Mouse (Mus musculus) kidney, postnatal 0 days (tissue): ENCODE data around the gene Mthfd1. TPM values are rescaled to one million over a fixed set of nuclear protein-coding genes. Genes with fewer than 3 reads are reported as not detected.
A peak's percentile ranks its signal among the peaks of the same experiment; 100 is the strongest.

Experiments
- ATAC-seq: fragments of 200-750 bp; cut with Nextera tagmentation; replicated peaks from 2 replicates; pipeline ENCODE4 v1.8.0; 2017; ENCODE audit warnings: low read depth, moderate number of reproducible peaks, moderate TSS enrichment, moderate library complexity; ENCODE audit not compliant: low FRiP score
- DNase-seq: peaks from one replicate; pipeline ENCODE4 v3.0.0-alpha.2; 2016; ENCODE audit warnings: low spot score
- H3K27ac ChIP-seq: fragments of 300-500 bp; sonication (generic); 2 replicates; pipeline ENCODE4 v1.5.1; 2014; ENCODE audit warnings: mild to moderate bottlenecking
- H3K27me3 ChIP-seq: fragments of 300-500 bp; sonication (generic); 2 replicates; pipeline ENCODE4 v1.6.1; 2014; ENCODE audit warnings: low read length, mixed read lengths; ENCODE audit not compliant: insufficient read depth
- H3K36me3 ChIP-seq: fragments of 300-500 bp; sonication (generic); 2 replicates; pipeline ENCODE4 v1.6.1; 2014; ENCODE audit warnings: low read length, mixed read lengths; ENCODE audit not compliant: insufficient read depth
- H3K4me1 ChIP-seq: fragments of 300-500 bp; sonication (generic); replicated peaks from 2 replicates; pipeline ENCODE4 v1.6.1; 2014; ENCODE audit warnings: antibody characterized with exemption, low read length, mixed read lengths; ENCODE audit not compliant: insufficient read depth
- H3K4me2 ChIP-seq: fragments of 300-500 bp; sonication (generic); 2 replicates; pipeline ENCODE4 v1.6.1; 2014; ENCODE audit warnings: mild to moderate bottlenecking, low read length, moderate library complexity, mixed read lengths
- H3K4me3 ChIP-seq: fragments of 300-500 bp; sonication (generic); replicated peaks from 2 replicates; pipeline ENCODE4 v1.5.1; 2014; ENCODE audit warnings: low read depth, low read length
- H3K9ac ChIP-seq: fragments of 300-500 bp; sonication (generic); 2 replicates; pipeline ENCODE4 v1.6.1; 2014; ENCODE audit warnings: low read depth, low read length
- H3K9me3 ChIP-seq: fragments of 300-500 bp; sonication (generic); replicated peaks from 2 replicates; pipeline ENCODE4 v1.6.1; 2016; ENCODE audit warnings: low read length, inconsistent platforms, mixed read lengths
- CTCF ChIP-seq: IDR thresholded peaks from 2 replicates; pipeline ENCODE4 v1.5.1; 2016; ENCODE audit warnings: antibody characterized with exemption, low read depth, mild to moderate bottlenecking, moderate library complexity
- WGBS: fragments of 180-500 bp; shearing (Covaris S2); extraction: QIAGEN DNeasy Blood & Tissue Kit; methylation state at CpG from one replicate; pipeline ENCODE4 v1.1.7; 2014; 5-methylcytosine and 5-hydroxymethylcytosine counted together
- polyA plus RNA-seq: library from polyadenylated mRNA; unstranded; fragments of >200 nt; fragmentation: Nextera tagmentation; extraction: Ambion mirVana; gene quantifications from 2 replicates; pipeline ENCODE4 v1.2.1, GENCODE M21; 2015

Gene Mthfd1
- polyA plus RNA-seq, 1 experiment from 2014 or later: 94.0 TPM

GRCm38 (mm10) chr12:76345759-76346455 is 90.8 kb downstream of the Mthfd1 start:
- H3K4me2 ChIP-seq: no peak overlapping the region
- no peaks in the 10 kb centered on the region for H3K4me1 ChIP-seq
- ATAC-seq (no peak), DNase-seq (peak; percentile 57)
- H3K4me3 ChIP-seq: no peak overlapping the region
- no peaks in the 10 kb centered on the region for H3K27me3 ChIP-seq
- no peak overlapping the region for H3K27ac ChIP-seq
- 0 out of 2 replicates have a peak, but pooled peaks cover 4% of the 10 kb centered on the region for H3K36me3 ChIP-seq
- 74% methylated on average over 6 of the region's 6 CpGs for WGBS
- no peak overlapping the region for H3K9ac ChIP-seq
- no peaks in the 10 kb centered on the region for H3K9me3 ChIP-seq
- TF ChIP-seq CTCF: peak; percentile 59; the same call in 1 of the 2 replicates

GRCm38 (mm10) chr12:76349680-76350220 is 94.7 kb downstream of the Mthfd1 start:
- no peak overlapping the region for H3K9ac ChIP-seq
- H3K27ac ChIP-seq: no peak overlapping the region
- H3K4me3 ChIP-seq: no peak overlapping the region
- no peaks in the 10 kb centered on the region for H3K9me3 ChIP-seq
- WGBS: 43% methylated on average over 8 of the region's 8 CpGs
- ATAC-seq (0 out of 2 replicates have a peak, but pooled peaks have one; percentile 43), DNase-seq (peak; percentile 61)
- no peak for TF ChIP-seq CTCF
- H3K4me1 ChIP-seq: no peaks in the 10 kb centered on the region
- H3K27me3 ChIP-seq: no peaks in the 10 kb centered on the region
- 0 out of 2 replicates have a peak, but pooled peaks cover 4% of the 10 kb centered on the region for H3K36me3 ChIP-seq
- H3K4me2 ChIP-seq: no peak overlapping the region

- no peak overlapping the region for H3K9ac ChIP-seq
- no peaks in the 10 kb centered on the region for H3K9me3 ChIP-seq
- no peaks in the 10 kb centered on the region for H3K36me3 ChIP-seq
- H3K4me1 ChIP-seq: no peaks in the 10 kb centered on the region
- H3K4me2 ChIP-seq: no peak overlapping the region
- H3K27me3 ChIP-seq: no peaks in the 10 kb centered on the region
- no peak overlapping the region for H3K27ac ChIP-seq
- H3K4me3 ChIP-seq: no peak overlapping the region
- no peak for DNase-seq
- no peak for ATAC-seq
- 64% methylated on average over 1 of the region's 1 CpGs for WGBS
- TF ChIP-seq CTCF: no peak
Measured at GRCm38 (mm10) chr12:76360868-76361267, 105.8 kb downstream of the Mthfd1 start.

GRCm38 (mm10) chr12:76361405-76362302 is 106.6 kb downstream of the Mthfd1 start:
- no peak for ATAC-seq
- DNase-seq: peak; percentile 53
- H3K4me3 ChIP-seq: no peak overlapping the region
- H3K9ac ChIP-seq: no peak overlapping the region
- no peak overlapping the region for H3K4me2 ChIP-seq
- no peaks in the 10 kb centered on the region for H3K9me3 ChIP-seq
- no peaks in the 10 kb centered on the region for H3K4me1 ChIP-seq
- 45% methylated on average over 9 of the region's 9 CpGs for WGBS
- no peaks in the 10 kb centered on the region for H3K36me3 ChIP-seq
- no peaks in the 10 kb centered on the region for H3K27me3 ChIP-seq
- no peak overlapping the region for H3K27ac ChIP-seq
- TF ChIP-seq CTCF: no peak

GRCm38 (mm10) chr12:76362303-76362676 is 107.2 kb downstream of the Mthfd1 start:
- Histone ChIP-seq H3K36me3 (no peaks in the 10 kb centered on the region), H3K9ac (no peak overlapping the region), H3K4me1 (peaks cover 4% of the 10 kb centered on the region; the same call in 1 of the 2 replicates), H3K9me3 (no peaks in the 10 kb centered on the region), H3K27ac (no peak overlapping the region), H3K4me2 (no peak overlapping the region), H3K27me3 (no peaks in the 10 kb centered on the region), H3K4me3 (no peak overlapping the region)
- no peak for ATAC-seq
- no peak for DNase-seq
- 80% methylated on average over 9 of the region's 9 CpGs for WGBS
- TF ChIP-seq CTCF: no peak

GRCm38 (mm10) chr12:76366276-76366675 is 111.2 kb downstream of the Mthfd1 start:
- DNase-seq: no peak
- no peak overlapping the region for H3K4me2 ChIP-seq
- no peaks in the 10 kb centered on the region for H3K9me3 ChIP-seq
- WGBS: 74% methylated on average over 3 of the region's 3 CpGs
- ATAC-seq: no peak
- no peak overlapping the region for H3K9ac ChIP-seq
- H3K4me1 ChIP-seq: peaks cover 16% of the 10 kb centered on the region; the same call in 1 of the 2 replicates
- H3K27ac ChIP-seq: no peak overlapping the region
- no peak for TF ChIP-seq CTCF
- H3K27me3 ChIP-seq: no peaks in the 10 kb centered on the region
- H3K4me3 ChIP-seq: no peak overlapping the region
- H3K36me3 ChIP-seq: no peaks in the 10 kb centered on the region
